Mouse (Mus musculus) naive thymus-derived CD4-positive, alpha-beta T cell, adult 2 months (primary cell): ENCODE data around the gene Fbxo22.
A peak's percentile ranks its signal among the peaks of the same experiment; 100 is the strongest.
"Not testable (repeated sequence)": the region's sequence is repeated elsewhere in the genome, so short reads cannot be mapped to it uniquely, and the experiment has no call there.

ENCODE experiments used
- DNase-seq: peaks from one replicate; pipeline ENCODE4 v3.0.0-alpha.2; 2011; ENCODE audit warnings: low read depth

Fbxo22 gene

GRCm38 (mm10) chr9:55236235-55237165 is 27.8 kb downstream of the Fbxo22 start:
- no peak for DNase-seq

- no peak for DNase-seq
Measured at GRCm38 (mm10) chr9:55240852-55241251, 32.1 kb downstream of the Fbxo22 start.

- peak; percentile 53 for DNase-seq
Measured at GRCm38 (mm10) chr9:55241863-55242685, 33.3 kb downstream of the Fbxo22 start.

- no peak for DNase-seq
Measured at GRCm38 (mm10) chr9:55243280-55243679, 34.6 kb downstream of the Fbxo22 start.

GRCm38 (mm10) chr9:55244079-55244478 is 35.4 kb downstream of the Fbxo22 start:
- DNase-seq, result no peak

GRCm38 (mm10) chr9:55245057-55245750 is 36.5 kb downstream of the Fbxo22 start:
- not testable (repeated sequence) for DNase-seq

- DNase-seq, result no peak
Measured at GRCm38 (mm10) chr9:55246440-55246839, 37.7 kb downstream of the Fbxo22 start.

GRCm38 (mm10) chr9:55246918-55247317 is 38.2 kb downstream of the Fbxo22 start:
- DNase-seq, result no peak

GRCm38 (mm10) chr9:55248465-55248864 is 39.7 kb downstream of the Fbxo22 start:
- DNase-seq, result no peak

- no peak for DNase-seq
Measured at GRCm38 (mm10) chr9:55250595-55251247, 42.0 kb downstream of the Fbxo22 start.

GRCm38 (mm10) chr9:55252097-55252496 is 43.4 kb downstream of the Fbxo22 start:
- DNase-seq, result peak; percentile 33

GRCm38 (mm10) chr9:55253849-55254248 is 45.1 kb downstream of the Fbxo22 start:
- no peak for DNase-seq

- DNase-seq, result no peak
Measured at GRCm38 (mm10) chr9:55255056-55255455, 46.3 kb downstream of the Fbxo22 start.

- DNase-seq, result no peak
Measured at GRCm38 (mm10) chr9:55255604-55256003, 46.9 kb downstream of the Fbxo22 start.

- no peak for DNase-seq
Measured at GRCm38 (mm10) chr9:55257105-55257504, 48.4 kb downstream of the Fbxo22 start.

GRCm38 (mm10) chr9:55259741-55260140 is 51.0 kb downstream of the Fbxo22 start:
- no peak for DNase-seq

GRCm38 (mm10) chr9:55264356-55265302 is 55.9 kb downstream of the Fbxo22 start:
- no peak for DNase-seq

GRCm38 (mm10) chr9:55271960-55272560 is 63.3 kb downstream of the Fbxo22 start:
- no peak for DNase-seq

- no peak for DNase-seq
Measured at GRCm38 (mm10) chr9:55273906-55274305, 65.2 kb downstream of the Fbxo22 start.
